Mouse (Mus musculus) bone marrow, adult 2 months (tissue): ENCODE measurements around the gene Mtr.

Experiments used
- CTCF ChIP-seq: fragments of 200-500 bp; IDR thresholded peaks from 2 replicates; pipeline ENCODE4 v1.5.1; 2011; ENCODE audit warnings: low read length, control low read depth; ENCODE audit not compliant: control insufficient read depth, insufficient read depth
- POLR2A ChIP-seq: fragments of 200-500 bp; IDR thresholded peaks from 2 replicates; pipeline ENCODE4 v1.6.1; 2011; ENCODE audit warnings: low read depth, mild to moderate bottlenecking, control low read depth, low read length, borderline replicate concordance; ENCODE audit not compliant: control insufficient read depth

- TF ChIP-seq CTCF (no peak), POLR2A (no peak)
These were observed 16.8 kb upstream of the Mtr start for GRCm38 (mm10) chr13:12274721-12275120.
